Mouse (Mus musculus): ENCODE measurements around the gene Gm10972. TPM values are rescaled to one million over a fixed set of nuclear protein-coding genes. Genes with fewer than 3 reads are reported as not detected.
A peak's percentile ranks its signal among the peaks of the same experiment; 100 is the strongest.
"Not testable (repeated sequence)": the region's sequence is repeated elsewhere in the genome, so short reads cannot be mapped to it uniquely, and the experiment has no call there.

Gene Gm10972
- polyA plus RNA-seq, 1 experiment: not detected

DNA sequence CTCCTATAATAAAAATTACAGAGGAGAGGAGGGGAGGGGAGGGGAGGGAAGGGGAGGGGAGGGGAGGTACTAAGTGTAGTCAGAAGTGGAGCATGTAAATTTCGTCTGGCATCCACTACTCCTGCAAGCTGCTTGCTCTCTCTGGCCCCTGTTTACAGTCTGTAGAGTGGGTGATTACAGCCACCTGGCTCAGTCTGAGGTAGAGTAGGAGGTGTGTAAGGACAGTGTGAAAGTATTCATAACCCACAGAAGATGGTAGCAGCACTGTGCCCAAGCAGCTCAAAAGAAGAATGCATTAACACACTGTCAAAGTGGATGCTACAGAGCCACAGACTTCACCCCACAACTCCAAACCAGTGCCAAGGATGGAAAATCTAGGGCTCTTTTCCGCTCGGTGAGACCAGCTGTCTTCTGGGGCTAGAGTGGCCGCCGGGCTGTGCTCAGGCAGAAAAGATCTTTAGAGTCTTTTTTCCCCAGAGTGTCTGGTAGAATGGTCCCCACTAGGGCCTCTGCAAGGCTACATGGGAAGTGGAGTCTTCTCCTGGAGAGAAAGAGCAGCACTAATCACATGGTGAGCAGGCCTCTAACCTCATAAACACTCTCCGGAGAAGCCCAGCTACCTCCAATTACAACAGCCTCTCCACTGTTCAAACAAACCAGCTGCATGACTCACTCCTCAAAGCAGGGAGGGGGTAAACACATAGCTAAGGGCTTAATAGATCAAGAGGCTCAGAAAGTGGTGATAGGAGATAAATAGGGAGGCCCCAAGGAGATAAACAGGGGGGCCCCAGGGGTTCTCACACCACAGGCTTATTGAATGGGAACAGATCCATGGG lies 6.1 kb downstream of the Gm10972 start:
- Histone ChIP-seq H3K4me1 (ENCODE audit: control insufficient read depth, insufficient read depth, low read length) (no peaks in the 10 kb centered on the region), H3K27ac (ENCODE audit: control insufficient read depth, insufficient read depth, low read depth, low read length, poor library complexity) (no peak overlapping the region), H3K4me3 (replicated peaks; ENCODE audit: control insufficient read depth, low read depth, low read length) (no peak overlapping the region)
- 79% methylated on average over 6 of the region's 6 CpGs for WGBS
- no peak for TF ChIP-seq CTCF (IDR thresholded peaks at IDR 0.05; ENCODE audit: control insufficient read depth, insufficient read depth, low read length)
- TF ChIP-seq POLR2A (IDR thresholded peaks at IDR 0.05; ENCODE audit: borderline replicate concordance, control insufficient read depth, low read depth, low read length): no peak

DNA sequence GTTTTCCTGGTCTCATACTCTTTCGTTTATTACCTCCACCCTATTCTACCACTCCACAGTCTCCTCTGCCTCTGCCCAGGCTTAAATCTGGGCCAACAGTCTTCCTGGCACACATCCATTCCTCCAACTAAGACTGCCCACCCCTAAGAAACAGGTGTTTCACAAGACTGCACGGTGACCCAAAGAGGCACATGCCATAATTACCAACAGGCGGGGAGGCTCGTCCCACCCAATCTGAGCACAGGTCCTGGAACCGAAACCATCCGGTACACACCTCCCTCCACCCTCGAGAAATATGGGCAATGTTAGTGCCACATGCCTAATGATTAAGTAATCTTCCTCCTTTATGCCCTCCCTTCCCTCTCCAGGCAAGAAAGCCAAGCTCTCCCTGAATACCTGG lies 7.5 kb downstream of the Gm10972 start:
- no peak for TF ChIP-seq POLR2A (IDR thresholded peaks at IDR 0.05; ENCODE audit: borderline replicate concordance, control insufficient read depth, low read depth, low read length)
- TF ChIP-seq CTCF (IDR thresholded peaks at IDR 0.05; ENCODE audit: control insufficient read depth, insufficient read depth, low read length): no peak
- 82% methylated on average over 7 of the region's 7 CpGs for WGBS
- no peak overlapping the region for H3K4me3 ChIP-seq (replicated peaks; ENCODE audit: control insufficient read depth, low read depth, low read length)

DNA sequence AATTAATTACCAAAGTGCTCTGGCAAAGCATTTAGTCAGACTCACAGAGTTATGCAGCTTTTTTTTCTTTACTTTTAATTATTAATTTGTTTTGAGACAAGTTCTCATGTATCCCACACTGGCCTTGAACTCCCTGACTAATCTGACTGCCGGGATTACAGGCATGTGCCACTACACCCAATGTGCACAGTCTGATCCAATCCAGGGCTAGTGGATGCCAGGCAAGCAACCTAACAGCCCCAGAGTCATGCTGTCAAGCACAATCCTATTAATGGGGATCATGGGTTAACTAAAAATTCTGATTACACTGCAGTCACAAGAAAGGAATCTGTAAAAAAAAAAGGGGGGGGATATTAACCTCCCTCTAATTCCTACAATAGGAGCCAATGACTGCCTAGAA lies 11.1 kb downstream of the Gm10972 start:
- H3K27ac ChIP-seq (ENCODE audit: control insufficient read depth, insufficient read depth, low read depth, low read length, poor library complexity); H3K4me1 ChIP-seq (ENCODE audit: control insufficient read depth, insufficient read depth, low read length); H3K4me3 ChIP-seq (replicated peaks; ENCODE audit: control insufficient read depth, low read depth, low read length): not testable (repeated sequence)
- 73% methylated on average over 1 of the region's 1 CpGs for WGBS

More for the DNA sequence above, 7.5 kb downstream of the Gm10972 start:
- no peaks in the 10 kb centered on the region for H3K4me1 ChIP-seq (ENCODE audit: control insufficient read depth, insufficient read depth, low read length)
- H3K27ac ChIP-seq (ENCODE audit: control insufficient read depth, insufficient read depth, low read depth, low read length, poor library complexity): no peak overlapping the region

DNA sequence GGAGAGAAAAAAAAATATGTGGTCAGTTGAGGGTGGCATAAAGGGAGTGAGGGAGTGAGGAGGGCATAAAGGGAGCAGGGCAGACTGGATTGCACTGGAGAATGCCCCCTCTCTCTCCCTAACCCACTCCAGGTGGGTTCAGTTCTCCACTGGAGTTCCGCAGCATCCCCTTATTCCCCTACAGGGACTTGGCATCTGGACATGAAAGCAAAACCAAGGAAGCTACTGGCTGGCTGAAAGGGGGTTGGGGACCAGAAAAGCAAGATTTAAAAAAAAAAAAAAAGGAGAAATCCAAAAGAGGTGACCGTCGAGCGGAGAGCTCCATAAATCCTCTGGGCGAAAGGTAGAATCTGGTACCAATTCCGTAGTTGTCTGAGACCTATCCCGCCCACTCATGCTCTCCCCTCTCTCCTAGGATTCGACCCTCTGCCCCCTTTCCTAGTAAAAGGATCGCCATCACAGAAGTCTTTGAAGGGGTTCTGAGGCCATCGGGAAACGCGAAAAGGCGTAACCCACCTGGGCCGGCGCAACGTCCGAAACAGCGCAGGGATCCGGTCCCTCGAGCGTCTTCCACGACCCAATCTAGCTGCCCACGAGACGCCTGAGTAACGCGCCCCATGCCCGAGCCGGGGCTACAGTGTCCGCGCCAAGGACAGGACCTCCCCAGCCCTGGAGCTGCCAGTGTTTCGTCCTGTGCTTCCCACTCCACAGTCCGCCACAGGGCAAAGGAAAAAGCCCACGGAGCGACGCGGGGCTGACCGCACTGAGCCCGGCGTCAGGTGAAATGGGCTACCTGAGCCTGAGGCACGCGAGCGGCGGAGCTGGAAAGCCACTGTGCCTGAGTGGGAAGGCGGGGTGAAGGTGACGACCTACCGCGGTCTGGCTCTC lies 15.2 kb downstream of the Gm10972 start:
- peak overlapping the region; percentile 14 for H3K4me3 ChIP-seq (replicated peaks; ENCODE audit: control insufficient read depth, low read depth, low read length)
- H3K4me1 ChIP-seq (ENCODE audit: control insufficient read depth, insufficient read depth, low read length); H3K27ac ChIP-seq (ENCODE audit: control insufficient read depth, insufficient read depth, low read depth, low read length, poor library complexity): not testable (repeated sequence)
- WGBS: 8% methylated on average over 27 of the region's 47 CpGs

DNA sequence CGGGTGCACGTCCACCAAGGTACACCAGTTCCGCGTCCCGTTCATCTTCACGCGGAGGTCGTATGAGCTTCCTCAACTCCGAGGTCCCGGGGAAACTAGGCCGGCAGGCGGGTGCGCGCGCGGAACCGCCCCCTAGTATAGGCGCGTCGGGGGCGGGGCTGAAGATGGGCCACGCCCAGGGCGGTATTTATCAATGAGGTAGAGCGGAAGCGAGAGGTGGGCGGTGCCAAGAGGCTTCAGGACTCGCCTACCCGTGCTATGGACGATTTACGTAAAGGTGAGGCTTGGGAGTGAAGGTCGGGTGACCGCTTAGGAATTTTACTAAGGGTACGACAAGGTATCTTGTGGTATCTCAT lies 15.8 kb downstream of the Gm10972 start, which contains the start of gene Tuft1:
Gene Tuft1 (minus strand): TSS at position 133 of the 356 bp plus-strand sequence.
- Histone ChIP-seq H3K4me3 (replicated peaks; ENCODE audit: control insufficient read depth, low read depth, low read length) (peak within 1 kb of the TSS; percentile 21), H3K27ac (ENCODE audit: control insufficient read depth, insufficient read depth, low read depth, low read length, poor library complexity) (0 out of 2 replicates have a peak within 1 kb of the TSS, but pooled peaks have one; percentile 8)
- under 1% methylated on average over 24 of the region's 33 CpGs for WGBS
- not testable (repeated sequence) for H3K4me1 ChIP-seq (ENCODE audit: control insufficient read depth, insufficient read depth, low read length)

DNA sequence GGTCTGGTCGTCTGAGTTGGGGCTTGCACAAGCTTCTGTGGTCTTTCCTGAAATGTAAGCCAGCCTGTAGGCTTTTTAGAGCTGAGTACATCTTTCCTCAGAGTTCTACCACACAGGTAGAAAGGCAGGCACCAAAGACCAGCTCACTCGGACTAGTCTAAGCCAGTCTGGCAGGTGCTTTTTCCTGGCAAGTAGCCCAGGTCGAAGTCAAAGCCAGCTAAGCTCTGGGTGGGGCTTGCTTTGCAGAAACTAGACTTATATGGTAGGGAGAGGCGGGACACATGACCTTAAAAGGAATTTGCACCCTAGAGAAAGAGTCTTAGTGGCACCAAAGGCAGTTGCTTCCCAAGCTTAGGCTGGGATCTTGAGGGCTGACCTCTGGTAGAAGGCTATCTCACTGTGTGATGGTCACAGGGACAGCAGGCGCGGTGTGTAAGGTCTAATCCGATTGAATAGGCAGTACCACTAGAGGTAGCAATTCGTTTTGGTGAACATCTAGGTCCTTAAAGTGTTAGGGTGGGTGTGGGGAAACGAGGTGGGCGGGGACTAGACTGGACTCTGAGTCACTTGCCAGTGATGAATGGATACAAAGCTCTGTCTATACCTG lies 16.3 kb downstream of the Gm10972 start:
- not testable (repeated sequence) for H3K4me1 ChIP-seq (ENCODE audit: control insufficient read depth, insufficient read depth, low read length)
- 28% methylated on average over 8 of the region's 10 CpGs for WGBS
- H3K27ac ChIP-seq (ENCODE audit: control insufficient read depth, insufficient read depth, low read depth, low read length, poor library complexity): 0 out of 2 replicates have a peak overlapping the region, but pooled peaks have one; percentile 8
- peak overlapping the region; percentile 21 for H3K4me3 ChIP-seq (replicated peaks; ENCODE audit: control insufficient read depth, low read depth, low read length)

DNA sequence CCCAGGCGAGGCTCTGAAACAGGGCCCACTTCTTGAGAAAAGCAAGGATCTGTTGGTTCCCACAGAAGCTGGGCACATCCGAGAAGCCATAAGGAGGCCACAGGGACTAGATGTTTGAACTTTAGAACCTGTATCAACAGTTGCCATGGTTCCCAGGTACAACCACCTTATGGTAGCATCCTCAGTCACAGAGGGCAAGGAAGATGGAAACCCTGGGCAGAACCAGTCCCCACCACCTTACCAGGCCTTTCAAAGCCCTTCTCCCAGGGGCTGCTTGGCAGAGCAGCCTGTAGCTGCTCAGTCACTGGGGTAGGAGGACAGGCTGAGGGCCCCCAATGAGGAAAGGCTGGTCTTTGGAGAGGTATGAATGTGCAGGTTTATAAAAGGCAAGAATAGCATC lies 17.9 kb downstream of the Gm10972 start:
- H3K4me3 ChIP-seq (replicated peaks; ENCODE audit: control insufficient read depth, low read depth, low read length); H3K4me1 ChIP-seq (ENCODE audit: control insufficient read depth, insufficient read depth, low read length); H3K27ac ChIP-seq (ENCODE audit: control insufficient read depth, insufficient read depth, low read depth, low read length, poor library complexity): not testable (repeated sequence)
- WGBS: 77% methylated on average over 2 of the region's 2 CpGs

DNA sequence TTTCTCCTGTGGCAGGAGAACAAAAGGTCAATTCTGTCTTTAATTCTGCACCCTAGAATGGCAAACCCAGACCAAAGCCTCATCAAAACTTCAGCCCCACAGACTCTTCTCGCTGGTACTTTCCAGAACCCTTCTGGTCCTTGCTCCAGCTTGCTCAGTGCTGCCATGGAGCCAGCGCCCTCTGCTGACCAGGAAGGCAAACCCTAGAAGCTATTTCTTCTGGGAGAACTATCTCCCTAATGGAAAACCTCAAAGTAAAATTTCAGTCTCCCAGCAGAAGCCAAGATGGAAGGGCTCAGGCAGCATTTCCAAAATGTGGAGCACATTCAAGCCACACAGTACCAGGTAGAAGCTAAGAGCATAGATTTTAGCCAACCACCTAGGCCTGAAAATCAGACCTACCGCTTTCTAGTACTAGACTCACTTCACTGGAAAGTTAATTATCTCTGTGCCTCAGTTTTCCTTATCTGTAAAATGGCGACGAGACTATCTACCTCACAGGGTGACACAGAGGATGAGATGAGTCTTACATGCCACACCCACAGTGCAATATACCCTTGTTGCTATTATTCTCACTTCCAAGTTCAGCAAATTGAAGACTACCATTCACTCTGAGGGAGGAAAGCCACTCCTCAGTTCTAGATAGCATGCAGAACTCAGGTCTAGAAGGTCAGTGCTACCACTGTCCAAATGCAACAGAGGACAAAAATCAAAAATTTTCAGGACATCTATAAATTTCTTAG lies 22.3 kb downstream of the Gm10972 start:
- H3K27ac ChIP-seq (ENCODE audit: control insufficient read depth, insufficient read depth, low read depth, low read length, poor library complexity); H3K4me1 ChIP-seq (ENCODE audit: control insufficient read depth, insufficient read depth, low read length); H3K4me3 ChIP-seq (replicated peaks; ENCODE audit: control insufficient read depth, low read depth, low read length): not testable (repeated sequence)
- 40% methylated on average over 4 of the region's 5 CpGs for WGBS

DNA sequence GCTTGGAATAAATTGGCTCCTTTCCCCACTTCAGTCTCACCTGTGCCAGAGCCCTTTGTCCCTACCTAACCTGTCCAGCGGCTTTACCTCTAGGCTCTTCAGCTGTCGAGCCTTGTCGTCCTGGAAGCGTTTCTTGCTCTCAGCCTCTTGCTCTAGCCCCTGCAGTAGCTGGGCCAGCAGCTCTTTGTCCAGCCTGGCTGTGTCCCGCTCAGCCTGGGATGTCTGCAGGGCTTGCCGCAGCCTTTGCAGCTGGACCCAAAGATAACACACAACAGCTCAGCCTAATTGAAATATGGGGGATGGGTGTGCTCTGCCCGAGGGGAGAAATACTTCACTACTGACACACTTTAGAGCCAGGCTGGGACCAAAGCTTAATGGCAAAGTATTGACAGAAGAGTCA lies 23.0 kb downstream of the Gm10972 start:
- peak overlapping the region; percentile 27; the same call in 1 of the 2 replicates for H3K27ac ChIP-seq (ENCODE audit: control insufficient read depth, insufficient read depth, low read depth, low read length, poor library complexity)
- 58% methylated on average over 7 of the region's 7 CpGs for WGBS
- H3K4me3 ChIP-seq (replicated peaks; ENCODE audit: control insufficient read depth, low read depth, low read length); H3K4me1 ChIP-seq (ENCODE audit: control insufficient read depth, insufficient read depth, low read length): not testable (repeated sequence)

DNA sequence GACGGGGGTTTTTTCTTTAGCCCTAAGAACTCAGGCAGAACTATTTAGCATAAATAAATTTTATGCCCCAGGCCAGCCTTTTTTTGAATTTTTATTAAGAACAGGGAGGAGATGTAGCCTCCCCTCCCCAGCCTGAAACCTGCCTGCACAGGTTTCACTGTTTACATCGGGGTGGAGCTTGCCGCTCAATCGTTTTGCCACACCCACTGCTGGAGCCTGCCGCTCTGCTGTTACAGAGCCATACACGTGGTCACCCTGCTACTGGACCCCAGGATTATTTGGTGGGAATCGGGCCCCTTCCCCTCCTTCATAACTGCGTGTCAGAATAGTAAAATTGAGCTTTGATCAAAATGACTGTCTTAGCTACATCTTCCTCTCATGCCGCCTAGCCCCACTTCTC lies 32.2 kb downstream of the Gm10972 start:
- H3K4me1 ChIP-seq (ENCODE audit: control insufficient read depth, insufficient read depth, low read length); H3K27ac ChIP-seq (ENCODE audit: control insufficient read depth, insufficient read depth, low read depth, low read length, poor library complexity); H3K4me3 ChIP-seq (replicated peaks; ENCODE audit: control insufficient read depth, low read depth, low read length): not testable (repeated sequence)
- 84% methylated on average over 9 of the region's 9 CpGs for WGBS
